Mouse (Mus musculus): ENCODE results near the gene Atxn7l3. TPM values are rescaled to one million over a fixed set of nuclear protein-coding genes. Genes with fewer than 3 reads are reported as not detected.

The Atxn7l3 gene
- polyA plus RNA-seq, 1 experiment = 11.6 TPM

DNA sequence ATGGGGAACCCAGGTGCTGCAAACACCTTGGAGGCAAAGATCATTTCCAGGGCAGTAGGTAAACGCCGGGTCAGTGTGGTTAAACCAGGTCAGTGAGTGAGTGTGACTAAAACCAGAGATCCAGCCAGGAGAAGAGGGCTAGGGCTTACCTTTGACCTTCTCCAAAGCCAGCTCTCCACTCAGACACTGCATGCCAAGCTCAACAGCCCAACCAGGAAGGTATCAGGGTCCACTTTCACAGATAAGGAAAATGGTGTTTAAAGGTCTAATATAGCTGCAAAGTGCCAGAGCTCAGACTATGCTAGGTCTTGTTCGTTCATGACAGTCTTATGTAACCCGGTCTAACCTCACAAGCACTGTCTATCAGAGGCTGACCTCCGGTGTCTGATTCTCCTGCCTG is 55.2 kb downstream of the Atxn7l3 start:
- Histone ChIP-seq H3K4me3 (ENCODE audit: insufficient read depth, low read depth, low read length) (no peak overlapping the region), H3K27ac (replicated peaks; ENCODE audit: low read depth, low read length) (no peak overlapping the region), H3K4me1 (ENCODE audit: control insufficient read depth, insufficient read depth, insufficient read length, low read length) (peaks cover 2% of the 10 kb centered on the region; the same call in 1 of the 2 replicates)

DNA sequence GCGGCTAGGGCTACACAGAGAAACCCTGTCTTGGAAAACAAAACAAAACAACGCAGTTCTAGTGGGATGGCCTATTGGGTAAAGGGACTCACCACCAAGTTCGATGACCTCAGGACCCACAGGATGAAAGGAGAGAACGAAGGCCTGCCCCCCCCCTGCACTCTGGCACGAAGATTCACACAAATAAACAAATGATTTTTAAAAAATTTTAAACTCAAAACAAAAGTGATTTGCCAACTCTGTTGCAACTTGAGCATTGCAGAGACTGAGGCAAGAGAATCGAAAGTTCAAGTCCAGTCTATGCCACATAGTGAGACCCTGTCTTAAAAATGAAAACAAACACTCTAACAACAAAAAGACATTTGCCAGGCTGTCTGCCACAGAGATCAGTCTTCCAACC is 55.8 kb downstream of the Atxn7l3 start:
- Histone ChIP-seq H3K27ac (replicated peaks; ENCODE audit: low read depth, low read length) (no peak overlapping the region), H3K4me3 (ENCODE audit: insufficient read depth, low read depth, low read length) (no peak overlapping the region), H3K4me1 (ENCODE audit: control insufficient read depth, insufficient read depth, insufficient read length, low read length) (peaks cover 2% of the 10 kb centered on the region; the same call in 1 of the 2 replicates)

Other genes with a start within 250 kb of the Atxn7l3 start
- gene Mpp2, start 208.1 kb downstream of the Atxn7l3 start, polyA plus RNA-seq (2012; ENCODE audit: insufficient read depth, insufficient read length, missing spikeins) = 3.7 and 7.0 TPM in 2 replicates
- gene Ppy, start 195.3 kb downstream of the Atxn7l3 start, polyA plus RNA-seq (2012; ENCODE audit: insufficient read depth, insufficient read length, missing spikeins) = not detected in 2 replicates
- not detected in 2 replicates for gene Pyy, start 188.8 kb downstream of the Atxn7l3 start, polyA plus RNA-seq (2012; ENCODE audit: insufficient read depth, insufficient read length, missing spikeins)
- not detected in 2 replicates for gene Nags, start 151.1 kb downstream of the Atxn7l3 start, polyA plus RNA-seq (2012; ENCODE audit: insufficient read depth, insufficient read length, missing spikeins)
- gene Tmem101, start 140.2 kb downstream of the Atxn7l3 start, polyA plus RNA-seq (2012; ENCODE audit: insufficient read depth, insufficient read length, missing spikeins) = 3.3 and 7.9 TPM in 2 replicates
- 93.7 and 101 TPM in 2 replicates for gene Lsm12, start 111.3 kb downstream of the Atxn7l3 start, polyA plus RNA-seq (2012; ENCODE audit: insufficient read depth, insufficient read length, missing spikeins)
- gene G6pc3, start 107.0 kb downstream of the Atxn7l3 start, polyA plus RNA-seq (2012; ENCODE audit: insufficient read depth, insufficient read length, missing spikeins) = 41.4 and 51.7 TPM in 2 replicates
- 42.2 and 61.6 TPM in 2 replicates for gene Hdac5, start 66.5 kb downstream of the Atxn7l3 start, polyA plus RNA-seq (2012; ENCODE audit: insufficient read depth, insufficient read length, missing spikeins)
- gene BC030867, start 47.7 kb downstream of the Atxn7l3 start, polyA plus RNA-seq (2012; ENCODE audit: insufficient read depth, insufficient read length, missing spikeins) = not detected in 2 replicates
- gene Asb16, start 27.9 kb downstream of the Atxn7l3 start, polyA plus RNA-seq (2012; ENCODE audit: insufficient read depth, insufficient read length, missing spikeins) = 0.48 and 1.0 TPM in 2 replicates
- 20.5 and 24.2 TPM in 2 replicates for gene Tmub2, start 11.7 kb downstream of the Atxn7l3 start, polyA plus RNA-seq (2012; ENCODE audit: insufficient read depth, insufficient read length, missing spikeins)
- gene Ubtf, start 23.1 kb upstream of the Atxn7l3 start, polyA plus RNA-seq (2012; ENCODE audit: insufficient read depth, insufficient read length, missing spikeins) = 41.7 and 47.6 TPM in 2 replicates
- gene Slc4a1, start 69.6 kb upstream of the Atxn7l3 start, polyA plus RNA-seq (2012; ENCODE audit: insufficient read depth, insufficient read length, missing spikeins) = 1.2 TPM in 1 of 2 replicates, not detected in the other
- not detected in 2 replicates for gene Rundc3a, start 96.8 kb upstream of the Atxn7l3 start, polyA plus RNA-seq (2012; ENCODE audit: insufficient read depth, insufficient read length, missing spikeins)
- gene Slc25a39, start 111.3 kb upstream of the Atxn7l3 start, polyA plus RNA-seq (2012; ENCODE audit: insufficient read depth, insufficient read length, missing spikeins) = 397 and 609 TPM in 2 replicates
- 57.5 and 78.8 TPM in 2 replicates for gene Grn, start 133.7 kb upstream of the Atxn7l3 start, polyA plus RNA-seq (2012; ENCODE audit: insufficient read depth, insufficient read length, missing spikeins)
- gene Fam171a2, start 151.1 kb upstream of the Atxn7l3 start, polyA plus RNA-seq (2012; ENCODE audit: insufficient read depth, insufficient read length, missing spikeins) = 0.63 and 1.0 TPM in 2 replicates
- gene Itga2b, start 173.5 kb upstream of the Atxn7l3 start, polyA plus RNA-seq (2012; ENCODE audit: insufficient read depth, insufficient read length, missing spikeins) = 1.4 and 2.0 TPM in 2 replicates